Mouse (Mus musculus) inflammation-experienced regulatory T-cells, adult 6 months (primary cell): ENCODE data around the gene Rhobtb3. TPM values are rescaled to one million over a fixed set of nuclear protein-coding genes. Genes with fewer than 3 reads are reported as not detected.
A peak's percentile ranks its signal among the peaks of the same experiment; 100 is the strongest.
"Not testable (repeated sequence)": the region's sequence is repeated elsewhere in the genome, so short reads cannot be mapped to it uniquely, and the experiment has no call there.

ENCODE experiments used
- ATAC-seq: one replicate; pipeline ENCODE4 v1.8.0; 2017
- polyA plus RNA-seq, 3 experiments: library from polyadenylated mRNA; unstranded; fragments of 100-300 nt; shearing (Covaris generic); gene quantifications; one replicate each; pipeline ENCODE4 v1.2.1; 2017

Gene Rhobtb3
- polyA plus RNA-seq, 3 experiments from 2014 or later: 0.11 TPM; not detected in 2

- ATAC-seq: no peak
Observed at GRCm38 (mm10) chr13:75844833-75845518, 98.7 kb downstream of the Rhobtb3 start.

- ATAC-seq: peak; percentile 4
Observed at GRCm38 (mm10) chr13:75843993-75844683, 99.6 kb downstream of the Rhobtb3 start.

GRCm38 (mm10) chr13:75843331-75843730 lies 100.4 kb downstream of the Rhobtb3 start:
- ATAC-seq: no peak

- ATAC-seq: no peak
Observed at GRCm38 (mm10) chr13:75841950-75842349, 101.8 kb downstream of the Rhobtb3 start.

- no peak for ATAC-seq
Observed at GRCm38 (mm10) chr13:75840752-75841285, 102.9 kb downstream of the Rhobtb3 start.

GRCm38 (mm10) chr13:75839719-75840481 lies 103.8 kb downstream of the Rhobtb3 start, which contains the start of gene Glrx:
Gene Glrx, plus strand, starts transcription at chr13:75839868.
- peak; percentile 96 for ATAC-seq

- ATAC-seq: no peak
Observed at GRCm38 (mm10) chr13:75838506-75838905, 105.2 kb downstream of the Rhobtb3 start.

GRCm38 (mm10) chr13:75835461-75835860 lies 108.3 kb downstream of the Rhobtb3 start:
- no peak for ATAC-seq

GRCm38 (mm10) chr13:75833499-75833898 lies 110.2 kb downstream of the Rhobtb3 start:
- ATAC-seq: no peak

- ATAC-seq: peak; percentile 91
Observed at GRCm38 (mm10) chr13:75832697-75833096, 111.0 kb downstream of the Rhobtb3 start.

- peak; percentile 73 for ATAC-seq
Observed at GRCm38 (mm10) chr13:75831710-75832109, 112.0 kb downstream of the Rhobtb3 start.

GRCm38 (mm10) chr13:75830708-75831107 lies 113.0 kb downstream of the Rhobtb3 start:
- no peak for ATAC-seq

- ATAC-seq: peak; percentile 93
Observed at GRCm38 (mm10) chr13:75825388-75825787, 118.3 kb downstream of the Rhobtb3 start.

GRCm38 (mm10) chr13:75824611-75825319 lies 119.0 kb downstream of the Rhobtb3 start:
- ATAC-seq: peak; percentile 49

- ATAC-seq: no peak
Observed at GRCm38 (mm10) chr13:75823201-75823600, 120.5 kb downstream of the Rhobtb3 start.

- ATAC-seq: not testable (repeated sequence)
Observed at GRCm38 (mm10) chr13:75822366-75822765, 121.4 kb downstream of the Rhobtb3 start.

- no peak for ATAC-seq
Observed at GRCm38 (mm10) chr13:75819898-75820297, 123.8 kb downstream of the Rhobtb3 start.

Other genes starting within 250 kb of the Rhobtb3 start
- gene Ell2, start 237.2 kb downstream of the Rhobtb3 start, polyA plus RNA-seq: 1 to 10 TPM; 4.5 to 6.7 (median 5.4) TPM
- 100 to 1,000 TPM; 230 to 500 (median 245) TPM for gene Glrx, start 104.1 kb downstream of the Rhobtb3 start, polyA plus RNA-seq
- gene Spata9, start 23.2 kb upstream of the Rhobtb3 start, polyA plus RNA-seq: not detected
- gene Rfesd, start 74.8 kb upstream of the Rhobtb3 start, polyA plus RNA-seq: 10 to 100 TPM; 34.8 to 43.8 (median 35.7) TPM
- not detected for gene Gpr150, start 113.1 kb upstream of the Rhobtb3 start, polyA plus RNA-seq
- 10 to 100 TPM in 1 of 3 experiments, 1 to 10 TPM in 2; 5.2 to 11.0 (median 6.3) TPM for gene Arsk, start 154.7 kb upstream of the Rhobtb3 start, polyA plus RNA-seq
- gene Ttc37, start 154.8 kb upstream of the Rhobtb3 start, polyA plus RNA-seq: 10 to 100 TPM; 11.8 to 16.4 (median 15.9) TPM